Mouse (Mus musculus): ENCODE measurements at regions not wholly inside any gene's neighbourhood (a gene's known extent, or its start where the extent isn't known, plus 50 kb on each side); places are given as distances from the start of the nearest gene placed in this dataset.

GRCm38 (mm10) chr10:38108591-38108990 lies 713.0 kb downstream of the Rfpl4b start:
- Histone ChIP-seq H3K4me1 (ENCODE audit: control insufficient read depth in 1 of 2, insufficient read depth in 2 of 2, low read length in 2 of 2) (no peaks in the 10 kb centered on the region), H3K79me2 (ENCODE audit: control insufficient read depth, insufficient read depth, low read length, poor library complexity) (no peaks in the 10 kb centered on the region), H3K27ac (ENCODE audit: control insufficient read depth, low read depth, low read length) (no peak overlapping the region), H3K9me3 (replicated peaks; ENCODE audit: insufficient read depth, low read length) (no peaks in the 10 kb centered on the region), H3K9ac (ENCODE audit: control insufficient read depth, low read depth, low read length, poor library complexity, severe bottlenecking) (no peak overlapping the region), H3K27me3 (ENCODE audit: control insufficient read depth in 1 of 2, insufficient read depth in 2 of 2, low read length in 2 of 2) (no peaks in the 10 kb centered on the region), H3K4me3 (ENCODE audit: control insufficient read depth in 1 of 2, insufficient read depth in 1 of 2, low read depth in 2 of 2, low read length in 2 of 2) (no peak overlapping the region), H3K36me3 (ENCODE audit: control insufficient read depth in 1 of 2, insufficient read depth in 2 of 2, low read length in 2 of 2) (no peaks in the 10 kb centered on the region)
- no peak for TF ChIP-seq POLR2AphosphoS5 (IDR thresholded peaks at IDR 0.05; ENCODE audit: borderline replicate concordance, low read depth, low read length)
- TF ChIP-seq MYB (IDR thresholded peaks at IDR 0.05; ENCODE audit: low read depth, low read length) = no peak
- no peak for TF ChIP-seq USF1 (IDR thresholded peaks at IDR 0.05; ENCODE audit: low read depth, low read length)
- TF ChIP-seq GABPA (IDR thresholded peaks at IDR 0.05; ENCODE audit: low read depth, low read length) = no peak
- no peak for TF ChIP-seq JUND (IDR thresholded peaks at IDR 0.05; ENCODE audit: low read depth, low read length)
- TF ChIP-seq CTCF (IDR thresholded peaks at IDR 0.05 in 2 of 3, conservative IDR thresholded peaks at IDR 0.05 in 1 of 3; ENCODE audit: control insufficient read depth in 1 of 3, insufficient read depth in 1 of 3, low read depth in 2 of 3, low read length in 3 of 3, poor library complexity in 1 of 3, severe bottlenecking in 1 of 3) = no peak
- TF ChIP-seq ZNF384 (IDR thresholded peaks at IDR 0.05; ENCODE audit: low read depth, low read length) = no peak
- no peak for TF ChIP-seq GATA1 (IDR thresholded peaks at IDR 0.05; ENCODE audit: low read depth, low read length)
- no peak for TF ChIP-seq CHD2 (IDR thresholded peaks at IDR 0.05; ENCODE audit: low read length)
- no peak for TF ChIP-seq CHD1 (IDR thresholded peaks at IDR 0.05; ENCODE audit: low read depth, low read length)
- TF ChIP-seq MYC (IDR thresholded peaks at IDR 0.05; ENCODE audit: low read depth, low read length) = no peak
- no peak for TF ChIP-seq NRF1 (IDR thresholded peaks at IDR 0.05; ENCODE audit: insufficient read depth, low read depth, low read length, poor library complexity, severe bottlenecking)
- no peak for TF ChIP-seq MAFK (IDR thresholded peaks at IDR 0.05; ENCODE audit: borderline replicate concordance, low read depth, low read length)
- no peak for TF ChIP-seq UBTF (IDR thresholded peaks at IDR 0.05; ENCODE audit: borderline replicate concordance, insufficient read depth, low read depth, low read length)
- no peak for TF ChIP-seq POLR2AphosphoS2 (IDR thresholded peaks at IDR 0.05; ENCODE audit: low read length)
- TF ChIP-seq TAL1 (IDR thresholded peaks at IDR 0.05; ENCODE audit: low read length) = no peak
- no peak for TF ChIP-seq NELFE (IDR thresholded peaks at IDR 0.05; ENCODE audit: low read depth, low read length)
- DNase-seq (ENCODE audit: low read depth, low spot score) = no peak

- Histone ChIP-seq H3K4me1 (ENCODE audit: control insufficient read depth in 1 of 2, insufficient read depth in 2 of 2, low read length in 2 of 2) (no peaks in the 10 kb centered on the region), H3K9ac (ENCODE audit: control insufficient read depth, low read depth, low read length, poor library complexity, severe bottlenecking) (no peak overlapping the region), H3K27me3 (ENCODE audit: control insufficient read depth in 1 of 2, insufficient read depth in 2 of 2, low read length in 2 of 2) (no peaks in the 10 kb centered on the region), H3K79me2 (ENCODE audit: control insufficient read depth, insufficient read depth, low read length, poor library complexity) (no peaks in the 10 kb centered on the region), H3K36me3 (ENCODE audit: control insufficient read depth in 1 of 2, insufficient read depth in 2 of 2, low read length in 2 of 2) (no peaks in the 10 kb centered on the region), H3K27ac (ENCODE audit: control insufficient read depth, low read depth, low read length) (no peak overlapping the region), H3K4me3 (ENCODE audit: control insufficient read depth in 1 of 2, insufficient read depth in 1 of 2, low read depth in 2 of 2, low read length in 2 of 2) (no peak overlapping the region), H3K9me3 (replicated peaks; ENCODE audit: insufficient read depth, low read length) (no peaks in the 10 kb centered on the region)
- no peak for DNase-seq (ENCODE audit: low read depth, low spot score)
- TF ChIP-seq MEF2A (IDR thresholded peaks at IDR 0.05; ENCODE audit: extremely low read depth, insufficient replicate concordance, low read depth, low read length, poor library complexity, severe bottlenecking) (no peak), SMC3 (IDR thresholded peaks at IDR 0.05; ENCODE audit: low read depth, low read length) (no peak), JUND (IDR thresholded peaks at IDR 0.05; ENCODE audit: low read depth, low read length) (no peak), ZKSCAN1 (IDR thresholded peaks at IDR 0.05; ENCODE audit: low read depth, low read length) (no peak), NRF1 (IDR thresholded peaks at IDR 0.05; ENCODE audit: insufficient read depth, low read depth, low read length, poor library complexity, severe bottlenecking) (no peak), ZNF384 (IDR thresholded peaks at IDR 0.05; ENCODE audit: low read depth, low read length) (no peak), MXI1 (IDR thresholded peaks at IDR 0.05; ENCODE audit: low read depth, low read length) (no peak), CHD1 (IDR thresholded peaks at IDR 0.05; ENCODE audit: low read depth, low read length) (no peak), HCFC1 (IDR thresholded peaks at IDR 0.05; ENCODE audit: low read depth, low read length) (no peak), GATA1 (IDR thresholded peaks at IDR 0.05; ENCODE audit: low read depth, low read length) (no peak), NELFE (IDR thresholded peaks at IDR 0.05; ENCODE audit: low read depth, low read length) (no peak), POLR2A (IDR thresholded peaks at IDR 0.05; ENCODE audit: control insufficient read depth in 1 of 2, insufficient read depth in 1 of 2, low read depth in 1 of 2, low read length in 2 of 2, poor library complexity in 1 of 2) (no peak), MYC (IDR thresholded peaks at IDR 0.05; ENCODE audit: low read depth, low read length) (no peak), CTCF (IDR thresholded peaks at IDR 0.05 in 2 of 3, conservative IDR thresholded peaks at IDR 0.05 in 1 of 3; ENCODE audit: control insufficient read depth in 1 of 3, insufficient read depth in 1 of 3, low read depth in 2 of 3, low read length in 3 of 3, poor library complexity in 1 of 3, severe bottlenecking in 1 of 3) (no peak)
Observed at GRCm38 (mm10) chr10:38103570-38103969, 718.0 kb downstream of the Rfpl4b start.
